Mouse (Mus musculus): Measurements from ENCODE around the gene Greb1.

GRCm38 (mm10) chr12:16644698-16645097, 156.0 kb downstream of the Greb1 start:
- TF ChIP-seq CTCF (IDR thresholded peaks at IDR 0.05; ENCODE audit: borderline replicate concordance, insufficient read depth, low read depth, low read length) (no peak), POLR2A (IDR thresholded peaks at IDR 0.05; ENCODE audit: borderline replicate concordance, insufficient read depth, low read length) (no peak)
